Mouse (Mus musculus) CD4-positive, CD25-positive, alpha-beta regulatory T cell, adult 2 months (primary cell): ENCODE measurements at regions not wholly inside any gene's neighbourhood (a gene's known extent, or its start where the extent isn't known, plus 50 kb on each side); places are given as distances from the start of the nearest gene placed in this dataset.

ENCODE experiments used
- DNase-seq: peaks from one replicate; pipeline ENCODE4 v3.0.0-alpha.2; 2012; ENCODE audit warnings: low read depth, low spot score

GRCm38 (mm10) chr12:106128944-106129724 is 119.1 kb downstream of the Vrk1 start:
- no peak for DNase-seq

DNA sequence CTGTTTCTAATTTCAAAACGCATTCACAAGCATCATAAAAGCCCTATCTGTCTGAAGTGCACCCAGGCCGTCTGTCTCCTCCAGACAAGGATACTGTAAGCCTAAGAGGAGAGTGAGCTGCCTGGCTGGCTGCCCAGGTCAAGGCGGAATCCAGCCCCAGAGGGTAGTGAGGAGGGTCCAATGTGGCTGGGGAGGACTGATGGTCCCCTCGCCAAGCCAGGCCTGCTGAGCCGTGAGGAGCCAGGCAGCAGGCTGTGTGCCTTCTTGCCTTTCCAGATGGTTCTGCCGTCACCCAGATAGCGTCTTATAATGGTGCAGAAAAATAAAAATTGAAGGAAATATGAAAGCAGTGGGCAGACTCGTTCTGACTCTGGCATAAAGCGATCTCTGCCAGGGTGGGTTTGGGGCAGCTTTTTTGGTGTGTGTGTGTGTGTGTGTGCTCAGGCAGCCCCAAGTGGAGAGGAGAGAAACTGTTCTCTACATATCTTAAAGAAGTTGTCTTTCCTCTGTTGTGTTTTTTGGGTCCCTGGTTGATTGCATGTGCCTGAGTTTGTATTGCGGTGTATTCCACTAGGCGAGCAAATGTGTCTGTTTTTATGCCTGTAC is 120.1 kb downstream of the Vrk1 start:
- no peak for DNase-seq

- DNase-seq, result no peak
These were observed 122.7 kb downstream of the Vrk1 start for GRCm38 (mm10) chr12:106132715-106133114.

DNA sequence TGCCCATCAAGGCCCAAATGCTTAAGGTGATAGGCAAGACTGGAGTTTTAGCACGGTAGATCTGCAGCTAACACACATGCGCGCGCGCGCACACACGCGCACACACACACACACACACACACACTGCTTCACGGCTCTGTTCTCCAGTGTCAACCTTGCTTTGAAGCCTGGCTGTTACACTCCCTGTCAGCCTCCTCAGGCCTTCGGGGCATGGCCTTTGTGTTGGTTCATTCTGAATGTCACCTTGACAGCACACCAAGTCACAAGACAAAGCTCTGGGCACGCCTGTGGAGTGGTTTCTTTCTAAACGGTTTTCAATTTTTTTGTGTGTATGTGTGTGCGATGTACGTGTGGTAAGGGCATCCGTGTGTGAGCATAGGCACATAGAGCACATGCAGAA is 128.4 kb downstream of the Vrk1 start:
- no peak for DNase-seq

DNA sequence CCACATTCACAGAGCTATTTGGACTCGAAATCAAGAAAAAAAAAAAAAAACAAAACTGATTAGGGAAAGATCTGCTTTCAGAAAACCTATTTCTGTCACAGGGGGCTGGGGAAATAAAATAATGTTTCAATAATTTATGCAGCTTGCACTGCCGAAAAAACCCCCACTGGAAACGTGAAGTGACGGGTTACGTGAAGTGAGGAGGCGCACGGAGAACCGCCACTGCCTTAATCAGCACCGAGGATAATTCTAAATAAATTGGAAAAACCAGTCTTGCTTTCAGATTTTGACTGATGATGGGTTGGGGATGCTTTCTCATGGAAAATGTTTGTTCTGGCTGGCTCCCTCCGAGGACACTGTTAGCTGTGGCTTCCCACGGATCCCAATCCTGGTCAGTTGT is 129.5 kb downstream of the Vrk1 start:
- DNase-seq, result no peak

DNA sequence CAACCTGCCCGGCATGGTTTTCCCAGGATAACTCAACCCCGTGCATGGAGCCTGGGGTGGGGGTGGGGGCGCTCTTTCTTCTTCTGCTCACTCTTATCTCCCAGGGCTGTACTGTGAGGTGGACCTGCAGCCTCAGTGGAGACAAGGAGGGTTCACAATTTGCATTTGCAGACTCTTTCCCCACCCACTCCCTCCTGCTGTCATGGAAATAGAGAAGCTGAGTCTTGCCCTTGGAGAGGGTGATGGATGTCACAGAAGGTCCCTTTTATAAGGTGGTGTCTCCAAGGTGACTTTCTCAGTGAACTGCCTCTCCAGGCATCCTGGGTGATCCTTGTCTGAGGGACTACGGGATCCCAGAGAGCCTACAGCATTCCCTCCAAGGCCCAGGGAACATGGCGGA is 129.9 kb downstream of the Vrk1 start:
- no peak for DNase-seq

- no peak for DNase-seq
These were observed 130.6 kb downstream of the Vrk1 start for GRCm38 (mm10) chr12:106140671-106141070.

GRCm38 (mm10) chr12:106143548-106143947 is 133.5 kb downstream of the Vrk1 start:
- no peak for DNase-seq

DNA sequence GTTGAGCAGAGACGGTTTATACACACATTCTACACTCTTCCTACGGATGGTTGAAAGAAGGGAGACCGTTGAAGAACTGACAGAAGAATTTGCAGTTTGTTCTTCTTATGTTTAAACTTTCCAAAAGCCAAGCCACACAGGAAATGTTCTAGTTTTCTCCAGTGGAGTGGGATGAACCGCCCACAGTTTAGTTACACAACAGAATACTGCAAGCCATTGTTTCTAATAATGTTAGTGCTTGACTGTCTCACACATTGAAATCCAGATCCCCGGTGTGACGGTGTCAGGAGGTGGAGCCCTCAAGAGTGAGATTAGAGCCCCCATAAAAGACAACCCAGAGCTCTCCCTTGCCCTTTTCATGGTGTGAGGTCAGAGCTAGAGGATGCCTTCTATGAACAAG is 146.8 kb downstream of the Vrk1 start:
- DNase-seq, result no peak

DNA sequence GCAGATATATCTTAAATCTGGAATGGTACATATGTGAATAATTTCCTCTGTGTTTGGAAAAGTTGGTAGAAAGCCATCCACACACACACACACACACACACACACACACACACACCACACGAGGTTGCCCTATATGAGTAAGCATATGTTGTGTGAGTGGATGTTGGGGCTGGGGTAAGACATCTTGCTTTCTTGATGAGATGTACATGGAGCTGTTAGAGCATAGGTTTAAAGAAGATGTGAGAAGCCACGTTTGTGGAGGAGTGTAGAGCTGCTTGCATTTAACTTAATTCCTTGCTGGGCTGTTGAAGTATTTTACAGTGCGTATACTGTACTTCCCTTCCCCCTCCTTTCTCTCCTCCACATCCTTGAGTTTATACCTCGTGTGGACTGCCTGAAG is 147.8 kb downstream of the Vrk1 start:
- DNase-seq, result no peak

- no peak for DNase-seq
These were observed 148.6 kb downstream of the Vrk1 start for GRCm38 (mm10) chr12:106158620-106159019.

GRCm38 (mm10) chr12:106171301-106171700 is 161.3 kb downstream of the Vrk1 start:
- DNase-seq, result no peak

DNA sequence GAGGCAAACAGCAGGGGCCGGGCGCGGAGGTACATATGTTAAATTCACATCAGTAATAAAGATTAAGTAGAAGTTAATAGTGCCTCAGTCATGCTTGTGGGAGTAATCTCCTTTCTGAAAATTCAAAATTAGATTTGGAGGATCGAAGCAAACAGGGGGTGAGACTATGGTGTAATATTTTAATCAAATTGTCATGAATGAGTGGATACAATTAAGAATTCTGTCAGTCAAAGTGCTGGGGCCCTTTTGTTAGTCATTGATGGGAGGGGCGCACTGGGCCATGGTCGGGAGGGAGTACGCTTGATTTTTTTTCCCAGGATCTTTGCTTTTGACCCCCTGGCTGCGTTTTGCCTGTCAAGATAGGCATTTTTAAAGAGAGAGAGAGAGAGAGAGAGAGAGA is 163.2 kb downstream of the Vrk1 start:
- no peak for DNase-seq

GRCm38 (mm10) chr12:106174070-106174980 is 164.3 kb downstream of the Vrk1 start:
- DNase-seq, result peak; percentile 59

- peak; percentile 22 for DNase-seq
These were observed 165.1 kb downstream of the Vrk1 start for GRCm38 (mm10) chr12:106174981-106175700.

DNA sequence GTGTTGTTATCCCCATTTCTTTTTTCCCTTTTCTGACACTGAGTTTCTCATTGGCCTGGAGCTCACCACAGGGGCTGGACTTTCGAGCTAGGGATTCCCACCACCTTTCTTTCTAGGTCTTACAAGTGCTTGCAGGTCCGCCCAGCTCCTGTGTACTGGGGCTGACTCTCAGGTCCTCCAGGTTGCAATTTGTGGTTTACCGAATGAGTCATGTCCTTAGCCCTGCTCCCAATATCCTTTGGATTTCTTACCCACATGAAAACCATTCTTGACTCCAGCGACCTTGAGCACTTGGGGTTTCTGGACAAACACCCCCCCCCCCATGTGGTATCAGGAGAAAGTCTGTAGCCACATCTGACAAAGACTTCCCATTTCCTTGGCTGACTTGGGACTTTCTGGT is 167.3 kb downstream of the Vrk1 start:
- no peak for DNase-seq

GRCm38 (mm10) chr12:106177861-106178260 is 167.8 kb downstream of the Vrk1 start:
- DNase-seq, result no peak

GRCm38 (mm10) chr12:106178688-106179205 is 168.7 kb downstream of the Vrk1 start:
- DNase-seq, result no peak

DNA sequence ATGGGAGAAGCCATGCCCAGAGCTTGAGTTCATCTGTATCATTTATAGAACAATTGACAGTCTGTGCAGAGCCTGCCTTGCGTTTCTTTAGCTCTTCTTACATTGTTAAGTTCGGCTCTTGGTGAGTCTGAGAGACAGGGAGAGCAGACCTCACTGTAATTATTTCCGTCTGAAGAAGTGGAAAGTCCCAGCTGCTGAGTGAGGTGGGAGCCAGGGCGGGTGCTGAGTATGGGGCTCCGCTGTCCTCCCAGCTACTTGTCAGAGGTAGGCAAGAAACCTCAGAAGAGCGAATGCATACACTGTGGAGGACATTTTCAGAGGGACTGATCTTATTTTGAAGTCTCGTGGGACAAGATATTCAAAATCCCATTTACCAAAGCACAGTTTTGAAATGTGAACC is 172.9 kb downstream of the Vrk1 start:
- peak; percentile 71 for DNase-seq

DNA sequence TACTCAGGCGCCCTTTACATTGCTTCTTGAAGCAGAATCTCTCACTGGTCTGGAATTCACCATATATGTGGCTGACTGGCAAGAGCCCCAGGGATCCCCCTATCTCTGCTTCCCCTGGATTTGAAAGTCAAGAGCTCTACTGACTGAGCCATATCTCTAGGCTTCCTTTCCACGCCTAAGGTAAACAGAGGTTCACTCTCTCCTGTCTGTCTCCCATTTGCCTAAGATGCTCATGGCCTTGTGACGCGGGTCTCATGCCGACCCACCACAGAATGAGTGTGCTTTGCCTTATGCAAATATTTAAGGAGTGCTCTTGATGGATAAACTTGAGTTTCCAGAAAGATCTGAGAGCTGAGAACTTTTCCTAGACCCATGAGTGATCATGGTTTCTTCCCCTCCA is 173.9 kb downstream of the Vrk1 start:
- no peak for DNase-seq

DNA sequence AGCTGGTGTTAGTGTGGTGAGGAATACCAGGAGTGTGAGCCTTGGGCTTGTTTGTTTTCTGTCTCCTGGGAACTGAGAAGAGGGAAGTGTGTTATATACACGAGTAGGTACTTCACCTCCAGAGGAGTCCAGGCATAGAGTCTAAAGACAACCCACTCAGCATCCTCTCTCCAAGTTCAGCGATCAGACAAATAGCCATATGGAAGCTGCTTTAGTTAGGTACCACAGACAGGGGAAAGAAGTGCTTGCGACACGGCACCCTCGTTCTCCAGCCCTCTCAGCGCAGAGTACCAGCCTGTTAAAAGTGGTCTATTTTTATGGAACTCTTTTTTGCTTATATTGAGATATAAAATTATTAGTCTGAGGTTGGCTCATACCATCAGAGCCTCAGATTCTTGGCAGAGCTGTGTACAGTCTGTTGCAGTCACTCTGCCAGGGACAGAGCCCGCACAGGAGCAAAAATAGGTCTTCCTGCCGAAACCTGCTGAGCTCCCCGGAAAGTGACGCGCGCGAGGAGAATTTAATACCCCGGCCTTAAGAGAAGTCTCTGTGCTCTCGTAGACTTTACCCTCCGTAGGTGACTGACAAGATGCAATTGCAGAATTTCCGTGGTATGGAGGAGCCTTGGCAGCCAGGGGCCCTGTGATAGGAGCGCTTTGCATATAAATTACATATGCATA is 175.5 kb downstream of the Vrk1 start:
- peak; percentile 66 for DNase-seq
